Mouse (Mus musculus) limb, embryonic 13.5 days (tissue): ENCODE data around the gene Kif1a. TPM values are rescaled to one million over a fixed set of nuclear protein-coding genes. Genes with fewer than 3 reads are reported as not detected.

Source experiments
- ATAC-seq: fragments of 200-750 bp; cut with Nextera tagmentation; 2 replicates; pipeline ENCODE4 v1.8.0; 2017; ENCODE audit warnings: low read depth, moderate number of reproducible peaks, moderate TSS enrichment; ENCODE audit not compliant: low FRiP score
- H3K27ac ChIP-seq: fragments of 300-500 bp; sonication (generic); 2 replicates; pipeline ENCODE4 v1.5.1; 2015; ENCODE audit warnings: inconsistent platforms, mild to moderate bottlenecking, moderate library complexity
- H3K27me3 ChIP-seq: fragments of 300-500 bp; sonication (generic); 2 replicates; pipeline ENCODE4 v1.6.1; 2015; ENCODE audit warnings: mild to moderate bottlenecking, inconsistent platforms
- H3K36me3 ChIP-seq: fragments of 300-500 bp; sonication (generic); 2 replicates; pipeline ENCODE4 v1.6.1; 2015; ENCODE audit warnings: inconsistent platforms, mild to moderate bottlenecking, moderate library complexity
- H3K4me1 ChIP-seq: fragments of 300-500 bp; sonication (generic); 2 replicates; pipeline ENCODE4 v1.6.1; 2015; ENCODE audit warnings: inconsistent platforms
- H3K4me2 ChIP-seq: fragments of 300-500 bp; sonication (generic); replicated peaks from 2 replicates; pipeline ENCODE4 v1.6.1; 2015; ENCODE audit warnings: inconsistent platforms, mild to moderate bottlenecking, moderate library complexity
- H3K4me3 ChIP-seq: fragments of 300-500 bp; sonication (generic); 2 replicates; pipeline ENCODE4 v1.5.1; 2015; ENCODE audit warnings: moderate library complexity, mild to moderate bottlenecking, inconsistent platforms
- H3K9ac ChIP-seq: fragments of 300-500 bp; sonication (generic); 2 replicates; pipeline ENCODE4 v1.6.1; 2015; ENCODE audit warnings: mild to moderate bottlenecking, inconsistent platforms
- H3K9me3 ChIP-seq: fragments of 300-500 bp; sonication (generic); 2 replicates; pipeline ENCODE4 v1.6.1; 2016; ENCODE audit warnings: inconsistent platforms
- WGBS: fragments of 180-500 bp; shearing (Covaris S2); methylation state at CpG from one replicate; pipeline ENCODE4 v1.1.7; 2015; 5-methylcytosine and 5-hydroxymethylcytosine counted together
- polyA plus RNA-seq: library from polyadenylated mRNA; unstranded; fragments of >200 nt; fragmentation: Nextera tagmentation; extraction: Ambion mirVana; gene quantifications from 2 replicates; pipeline ENCODE4 v1.2.1, GENCODE M21; 2015

Gene Kif1a
- polyA plus RNA-seq, 1 experiment from 2014 or later, result 18.3 TPM

- H3K9me3 ChIP-seq, result no peaks in the 10 kb centered on the region
- no peak overlapping the region for H3K9ac ChIP-seq
- no peak overlapping the region for H3K27ac ChIP-seq
- peaks cover 14% of the 10 kb centered on the region for H3K4me1 ChIP-seq
- 64% methylated on average over 6 of the region's 6 CpGs for WGBS
- H3K4me2 ChIP-seq, result no peak overlapping the region
- no peaks in the 10 kb centered on the region for H3K27me3 ChIP-seq
- H3K36me3 ChIP-seq, result 0 out of 2 replicates have a peak, but pooled peaks cover 5% of the 10 kb centered on the region
- no peak for ATAC-seq
- no peak overlapping the region for H3K4me3 ChIP-seq
Measured at GRCm38 (mm10) chr1:93085136-93085535, 16.6 kb downstream of the Kif1a start.

DNA sequence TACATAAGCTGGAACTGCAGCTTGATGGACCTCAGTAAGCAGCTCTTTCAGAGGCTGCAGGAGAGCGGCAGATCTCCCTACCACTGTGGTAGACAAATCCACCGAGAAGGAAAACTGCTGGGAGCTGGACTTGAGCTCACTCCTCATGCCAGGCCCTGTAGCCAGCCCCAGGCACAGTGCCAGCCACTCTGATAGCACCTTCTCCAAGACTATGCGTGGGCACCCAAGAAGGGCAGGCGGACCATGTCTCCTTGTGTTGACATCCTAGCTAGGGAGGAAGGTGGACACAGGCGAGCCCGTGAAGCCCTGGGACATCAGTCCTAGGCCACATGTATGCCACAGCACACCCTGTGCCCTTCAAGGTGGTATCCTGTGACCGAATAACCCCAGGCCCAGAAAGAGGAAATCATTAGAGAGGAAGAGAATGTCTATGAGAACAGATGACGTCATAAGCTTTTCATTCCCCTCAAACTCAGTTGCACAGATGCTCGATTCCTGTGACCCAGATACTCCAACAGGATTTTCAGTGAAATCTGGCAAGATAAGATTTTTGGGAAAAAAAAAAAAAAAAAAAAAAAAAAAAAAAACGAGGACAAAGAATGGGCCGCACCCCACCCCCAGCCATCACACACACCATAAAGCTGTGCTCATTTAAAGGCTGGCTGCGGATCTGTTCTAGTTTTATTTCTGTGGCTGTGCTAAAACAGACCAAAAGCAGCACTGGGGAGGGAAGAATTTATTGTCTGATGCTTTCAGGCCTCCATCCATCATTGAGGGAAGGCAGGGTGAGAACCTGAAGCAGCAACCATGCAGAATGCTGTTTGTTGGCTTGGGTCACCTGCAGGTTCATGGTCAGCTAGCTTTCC lies 18.1 kb downstream of the Kif1a start:
- Histone ChIP-seq H3K9ac (no peak overlapping the region; the same call in 1 of the 2 replicates), H3K4me1 (peaks cover 22% of the 10 kb centered on the region), H3K36me3 (0 out of 2 replicates have a peak, but pooled peaks cover 5% of the 10 kb centered on the region), H3K27me3 (no peaks in the 10 kb centered on the region), H3K4me2 (no peak overlapping the region), H3K27ac (no peak overlapping the region), H3K9me3 (no peaks in the 10 kb centered on the region), H3K4me3 (no peak overlapping the region)
- WGBS, result 70% methylated on average over 12 of the region's 12 CpGs
- no peak for ATAC-seq

DNA sequence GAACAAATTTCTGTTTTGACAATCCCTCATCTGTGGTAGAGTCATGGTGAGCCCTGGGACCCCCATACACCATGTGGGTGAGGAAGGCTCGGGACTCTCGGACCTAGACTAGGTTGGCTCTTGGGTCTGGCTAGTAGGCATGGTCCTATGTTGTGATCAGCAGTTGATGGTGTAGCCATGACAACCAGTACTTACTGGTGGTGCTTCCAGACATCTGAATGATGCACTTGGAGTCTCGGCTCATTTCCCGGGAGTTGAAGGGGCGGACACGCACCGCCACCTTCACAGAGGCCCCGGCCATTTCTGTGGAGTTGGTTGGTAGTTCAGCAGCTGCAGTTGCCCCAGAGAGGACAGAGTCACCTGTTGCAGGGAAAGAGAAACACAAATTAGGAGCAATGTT lies 19.6 kb downstream of the Kif1a start:
- WGBS, result 86% methylated on average over 8 of the region's 8 CpGs

DNA sequence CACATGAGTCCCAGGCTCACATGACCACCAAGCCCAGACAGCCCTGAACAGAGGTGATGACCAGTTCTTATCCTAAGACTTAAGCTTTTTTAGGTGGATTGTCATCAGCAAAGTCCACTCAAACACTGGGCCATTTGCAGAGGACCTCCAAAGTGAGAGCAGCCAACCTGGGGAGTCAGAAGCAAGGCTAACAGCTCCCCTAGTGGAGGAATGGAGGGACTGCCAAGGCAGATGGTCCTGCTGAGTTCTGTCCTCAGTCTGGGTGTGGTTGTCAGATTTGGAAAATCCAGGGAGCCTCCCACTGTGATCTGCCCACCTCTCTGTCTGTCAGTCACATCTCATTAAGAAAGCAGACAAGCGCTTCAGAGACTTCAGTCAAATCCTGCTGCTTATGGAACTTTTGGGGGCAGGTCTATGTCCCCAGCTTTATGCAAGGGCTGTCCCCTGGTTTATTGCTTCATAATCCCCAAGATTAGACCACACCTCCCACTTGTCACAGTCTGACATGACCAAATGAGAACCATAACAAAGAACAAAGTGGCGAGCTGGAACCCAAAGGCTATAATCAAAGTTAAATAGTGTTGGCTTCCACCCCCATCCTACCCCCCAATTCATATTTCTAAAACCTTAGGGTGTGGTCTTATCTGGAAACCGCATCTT lies 20.7 kb downstream of the Kif1a start:
- peaks cover 22% of the 10 kb centered on the region for H3K4me1 ChIP-seq
- H3K4me2 ChIP-seq, result no peak overlapping the region
- H3K36me3 ChIP-seq, result peaks cover 9% of the 10 kb centered on the region; the same call in 1 of the 2 replicates
- H3K27me3 ChIP-seq, result no peaks in the 10 kb centered on the region
- no peak overlapping the region for H3K27ac ChIP-seq
- H3K9ac ChIP-seq, result no peak overlapping the region
- 71% methylated on average over 3 of the region's 3 CpGs for WGBS
- no peak overlapping the region for H3K4me3 ChIP-seq
- no peak for ATAC-seq
- no peaks in the 10 kb centered on the region for H3K9me3 ChIP-seq

More for the DNA sequence above, 19.6 kb downstream of the Kif1a start:
- ATAC-seq, result no peak
- Histone ChIP-seq H3K4me3 (no peak overlapping the region), H3K4me2 (no peak overlapping the region), H3K27me3 (no peaks in the 10 kb centered on the region), H3K4me1 (peaks cover 22% of the 10 kb centered on the region), H3K27ac (no peak overlapping the region), H3K9ac (no peak overlapping the region), H3K9me3 (no peaks in the 10 kb centered on the region), H3K36me3 (0 out of 2 replicates have a peak, but pooled peaks cover 8% of the 10 kb centered on the region)

DNA sequence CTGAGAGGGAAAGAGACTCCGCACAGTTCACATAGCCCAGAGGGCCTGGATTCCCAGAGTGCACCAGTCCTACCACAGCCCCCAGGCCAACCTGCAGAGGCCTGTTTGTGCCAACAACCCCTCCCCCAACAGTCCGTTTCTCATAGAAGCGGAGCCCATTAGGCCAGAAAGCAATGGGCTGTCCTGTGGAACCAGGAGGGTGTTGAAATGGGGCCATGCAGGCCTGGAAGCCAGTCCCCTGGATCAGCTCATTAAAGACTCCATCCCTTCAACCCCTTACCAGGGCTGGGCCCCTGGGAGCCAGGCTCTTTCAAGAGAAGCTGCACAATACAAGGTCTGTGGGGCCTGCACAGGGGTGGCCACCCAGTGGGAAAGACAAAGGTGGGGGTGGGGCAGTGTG lies 22.1 kb downstream of the Kif1a start:
- no peak overlapping the region for H3K27ac ChIP-seq
- H3K9ac ChIP-seq, result 0 out of 2 replicates have a peak overlapping the region, but pooled peaks have one; percentile 1
- H3K9me3 ChIP-seq, result no peaks in the 10 kb centered on the region
- no peaks in the 10 kb centered on the region for H3K27me3 ChIP-seq
- WGBS, result 59% methylated on average over 3 of the region's 3 CpGs
- no peak overlapping the region for H3K4me3 ChIP-seq
- peaks cover 15% of the 10 kb centered on the region for H3K4me1 ChIP-seq
- H3K36me3 ChIP-seq, result peaks cover 17% of the 10 kb centered on the region; the same call in 1 of the 2 replicates
- ATAC-seq, result no peak
- H3K4me2 ChIP-seq, result no peak overlapping the region

DNA sequence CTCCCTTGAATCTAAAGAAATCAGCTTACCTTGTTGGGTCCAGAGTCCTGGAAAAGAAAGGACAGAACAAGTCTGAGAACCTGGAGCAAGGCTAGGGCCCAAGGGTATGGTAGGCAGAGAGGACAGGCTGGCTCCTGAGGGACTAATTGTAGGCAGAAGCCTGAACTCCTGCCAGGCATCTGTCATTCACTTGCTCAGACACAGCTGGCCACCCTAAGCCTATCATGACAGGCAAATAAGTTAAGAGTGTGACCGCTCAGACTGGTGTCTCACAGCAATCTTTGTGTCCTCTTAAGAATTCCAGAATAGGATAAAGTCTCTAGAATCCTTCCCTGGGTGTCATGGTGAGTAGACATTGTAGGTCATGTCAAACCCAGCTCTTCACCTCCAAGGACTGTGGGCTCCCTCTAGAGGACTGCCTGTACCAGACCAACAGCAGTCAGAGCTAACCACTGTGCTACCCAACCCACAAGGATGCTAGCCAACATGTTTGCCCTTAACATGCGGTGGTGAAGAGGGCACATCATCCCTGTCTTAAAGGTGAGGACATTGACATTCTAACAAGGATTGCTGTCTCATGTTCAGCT lies 29.4 kb downstream of the Kif1a start:
- H3K4me3 ChIP-seq, result no peak overlapping the region
- WGBS, result 85% methylated on average over 2 of the region's 2 CpGs
- H3K27ac ChIP-seq, result no peak overlapping the region
- H3K9ac ChIP-seq, result no peak overlapping the region
- H3K4me2 ChIP-seq, result no peak overlapping the region
- H3K27me3 ChIP-seq, result no peaks in the 10 kb centered on the region
- H3K36me3 ChIP-seq, result peaks cover 14% of the 10 kb centered on the region
- 0 out of 2 replicates have a peak, but pooled peaks cover 5% of the 10 kb centered on the region for H3K4me1 ChIP-seq
- no peak for ATAC-seq
- H3K9me3 ChIP-seq, result no peaks in the 10 kb centered on the region

DNA sequence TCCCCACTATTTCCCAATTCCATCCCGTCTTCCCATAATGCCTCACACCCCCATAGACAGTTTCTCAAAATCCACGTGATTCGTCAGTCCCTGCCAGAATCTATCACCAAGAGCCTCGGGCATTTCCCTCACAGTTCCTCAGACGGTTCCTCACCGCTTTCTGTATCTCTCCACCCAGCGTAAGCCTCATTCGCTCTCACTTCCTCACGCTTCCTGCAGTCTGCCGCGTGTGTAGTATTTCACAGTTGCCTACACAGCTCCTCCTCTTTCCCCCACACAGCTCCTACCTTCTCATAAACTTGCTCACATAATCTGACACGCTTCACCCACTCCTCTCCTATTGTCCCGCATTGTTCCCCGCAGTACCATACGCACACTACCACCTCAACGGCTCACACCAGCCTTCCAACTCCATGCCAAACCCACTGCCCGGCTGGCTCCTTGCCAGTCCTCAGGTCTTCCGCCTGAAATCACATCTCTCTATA lies 30.2 kb downstream of the Kif1a start:
- ATAC-seq, result no peak
- no peak overlapping the region for H3K4me2 ChIP-seq
- H3K36me3 ChIP-seq, result peaks cover 14% of the 10 kb centered on the region
- H3K4me3 ChIP-seq, result no peak overlapping the region
- H3K27me3 ChIP-seq, result no peaks in the 10 kb centered on the region
- no peaks in the 10 kb centered on the region for H3K9me3 ChIP-seq
- no peak overlapping the region for H3K27ac ChIP-seq
- no peak overlapping the region for H3K9ac ChIP-seq
- 0 out of 2 replicates have a peak, but pooled peaks cover 5% of the 10 kb centered on the region for H3K4me1 ChIP-seq
- whole genome bisulfite sequencing, result 74% methylated on average over 18 of the region's 18 CpGs

DNA sequence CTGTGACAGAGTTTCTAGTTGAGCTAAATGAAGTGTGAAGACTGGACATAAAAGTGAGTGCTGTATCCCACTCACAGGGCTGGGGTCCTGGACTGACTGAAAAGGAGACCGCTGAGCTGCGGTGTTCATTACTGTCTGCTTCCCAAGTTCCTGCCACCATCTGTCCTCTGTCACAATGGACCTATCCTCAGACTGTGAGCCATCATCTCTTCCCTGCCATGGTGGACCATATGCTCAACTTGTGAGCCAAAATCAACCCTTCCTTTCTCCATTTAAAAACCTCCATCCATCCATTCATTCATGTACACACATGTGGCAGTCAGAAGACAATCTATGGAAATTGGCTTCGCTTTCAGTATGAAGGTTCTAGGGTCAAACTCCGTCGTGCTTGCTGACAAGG lies 30.9 kb downstream of the Kif1a start:
- 72% methylated on average over 5 of the region's 5 CpGs for WGBS
- Histone ChIP-seq H3K4me2 (no peak overlapping the region), H3K27ac (no peak overlapping the region), H3K9ac (no peak overlapping the region), H3K36me3 (peaks cover 12% of the 10 kb centered on the region), H3K9me3 (no peaks in the 10 kb centered on the region), H3K4me1 (0 out of 2 replicates have a peak, but pooled peaks cover 5% of the 10 kb centered on the region), H3K4me3 (no peak overlapping the region), H3K27me3 (no peaks in the 10 kb centered on the region)
- ATAC-seq, result no peak

DNA sequence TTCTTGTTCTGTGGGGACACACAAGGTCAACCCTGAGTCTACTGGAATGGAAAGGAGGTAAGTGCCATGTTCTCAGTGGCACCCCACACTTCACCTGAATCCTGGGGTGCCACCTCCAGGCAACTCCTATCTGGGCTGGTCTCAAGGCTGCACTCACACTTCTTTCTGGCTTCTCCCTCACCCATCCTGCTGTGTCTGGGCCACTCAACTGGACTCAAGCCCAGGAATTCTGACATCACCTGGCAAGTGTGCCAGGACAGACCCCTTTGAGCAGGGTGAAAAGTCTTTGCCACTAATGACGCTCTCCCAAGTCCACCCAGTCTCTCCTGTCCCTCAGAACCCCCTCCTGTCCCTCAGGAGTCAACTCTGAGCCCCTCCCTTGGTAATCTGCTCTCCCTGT lies 33.2 kb downstream of the Kif1a start:
- 79% methylated on average over 1 of the region's 1 CpGs for WGBS
- Histone ChIP-seq H3K9ac (no peak overlapping the region), H3K4me1 (peaks cover 12% of the 10 kb centered on the region), H3K27me3 (no peaks in the 10 kb centered on the region), H3K9me3 (no peaks in the 10 kb centered on the region), H3K4me2 (no peak overlapping the region), H3K4me3 (no peak overlapping the region), H3K27ac (no peak overlapping the region), H3K36me3 (peaks cover 5% of the 10 kb centered on the region)
- ATAC-seq, result no peak

DNA sequence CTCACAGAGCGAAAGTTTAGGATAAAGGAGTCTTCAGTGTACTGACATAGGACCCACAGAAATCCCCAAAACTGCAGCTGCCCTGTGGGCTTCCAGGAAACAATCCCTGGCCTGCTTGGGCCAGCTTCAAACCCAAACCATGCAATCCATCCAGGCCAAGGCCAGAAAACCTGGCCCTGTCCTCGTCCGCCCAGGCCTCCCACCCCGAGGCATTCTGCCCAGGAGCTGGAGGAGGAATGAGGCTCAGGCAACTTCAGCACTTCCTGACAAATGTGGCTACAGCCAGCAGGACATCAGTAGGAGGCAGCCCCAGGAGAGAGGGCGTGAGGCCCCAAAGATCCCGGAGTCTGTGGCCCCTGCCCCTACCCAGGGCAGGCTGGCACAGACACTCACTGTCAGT lies 36.1 kb downstream of the Kif1a start:
- H3K4me3 ChIP-seq, result no peak overlapping the region
- no peaks in the 10 kb centered on the region for H3K27me3 ChIP-seq
- no peak overlapping the region for H3K4me2 ChIP-seq
- no peaks in the 10 kb centered on the region; the same call in none of the 2 replicates for H3K36me3 ChIP-seq
- ATAC-seq, result no peak
- WGBS, result 72% methylated on average over 6 of the region's 6 CpGs
- no peaks in the 10 kb centered on the region for H3K9me3 ChIP-seq
- no peak overlapping the region for H3K27ac ChIP-seq
- H3K9ac ChIP-seq, result no peak overlapping the region
- peaks cover 11% of the 10 kb centered on the region for H3K4me1 ChIP-seq

DNA sequence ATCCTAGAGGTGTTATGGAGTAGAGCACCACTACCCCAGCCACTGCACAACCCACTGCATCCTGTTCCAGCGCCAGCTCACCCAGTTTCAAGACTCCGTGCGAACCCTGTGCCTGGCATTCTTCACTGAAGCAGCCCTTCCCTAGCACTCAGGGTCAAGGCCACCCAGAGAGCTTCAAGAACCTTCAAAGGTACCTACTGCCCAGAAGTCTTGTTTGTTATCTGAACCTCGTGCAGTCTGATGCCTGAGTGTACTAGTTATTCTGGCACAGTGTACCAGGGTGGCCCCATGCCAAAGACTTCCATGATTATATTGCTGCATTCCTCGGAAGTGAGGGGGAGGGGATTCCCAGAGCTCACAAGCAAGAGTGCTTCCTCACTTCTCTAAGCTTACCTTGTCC lies 38.1 kb downstream of the Kif1a start:
- Histone ChIP-seq H3K36me3 (no peaks in the 10 kb centered on the region; the same call in none of the 2 replicates), H3K9ac (no peak overlapping the region), H3K27ac (no peak overlapping the region), H3K4me2 (no peak overlapping the region), H3K4me3 (no peak overlapping the region), H3K27me3 (no peaks in the 10 kb centered on the region), H3K9me3 (no peaks in the 10 kb centered on the region), H3K4me1 (peaks cover 11% of the 10 kb centered on the region)
- 0 out of 2 replicates have a peak, but pooled peaks have one; percentile 13 for ATAC-seq
- 52% methylated on average over 5 of the region's 5 CpGs for WGBS
